Mouse (Mus musculus): ENCODE results near the gene Cacna2d3. TPM values are rescaled to one million over a fixed set of nuclear protein-coding genes. Genes with fewer than 3 reads are reported as not detected.

The Cacna2d3 gene
- total and polyA plus RNA-seq, 3 experiments, result not detected

DNA sequence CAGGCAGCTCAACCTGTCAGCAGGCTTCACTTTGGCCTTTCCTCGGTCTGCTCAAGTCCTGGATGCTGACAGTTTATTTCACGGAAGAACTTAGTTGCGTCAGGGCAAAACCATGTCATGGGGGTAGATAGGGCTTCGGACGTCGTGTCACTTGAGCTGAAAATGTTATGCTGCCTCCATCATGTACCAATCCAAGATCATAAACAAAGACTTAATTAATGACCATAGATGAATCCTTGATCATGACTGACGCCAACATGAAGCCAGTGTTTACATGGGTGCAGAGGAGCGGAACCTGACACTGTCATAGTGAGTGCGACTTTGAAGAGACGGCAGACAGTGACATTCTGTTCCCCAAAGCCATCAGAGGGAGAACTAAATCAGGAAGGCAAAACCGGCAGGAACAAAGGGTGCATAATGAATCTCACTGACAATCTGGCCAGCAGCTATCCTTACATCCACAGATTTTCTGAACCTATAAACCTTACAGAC is 542.2 kb downstream of the Cacna2d3 start:
- Histone ChIP-seq H3K9ac (ENCODE audit: insufficient read depth, low read depth) (no peak overlapping the region), H3K27ac (ENCODE audit: insufficient read depth, low read depth) (no peak overlapping the region), H3K79me2 (replicated peaks; ENCODE audit: control insufficient read depth, extremely low read depth, insufficient read depth, poor library complexity, severe bottlenecking) (no peaks in the 10 kb centered on the region), H3K4me1 (ENCODE audit: control insufficient read depth in 1 of 2, insufficient read depth in 2 of 2) (no peaks in the 10 kb centered on the region), H3K27me3 (replicated peaks) (no peaks in the 10 kb centered on the region), H3K4me3 (replicated peaks in 1 of 3; ENCODE audit: low read depth in 2 of 3, low read length in 2 of 3, poor library complexity in 1 of 3) (no peak overlapping the region), H3K9me3 (replicated peaks; ENCODE audit: low read length) (peaks cover 30% of the 10 kb centered on the region), H3K4me2 (ENCODE audit: insufficient read depth, low read depth, poor library complexity, severe bottlenecking) (no peak overlapping the region), H3K36me3 (replicated peaks in 1 of 2; ENCODE audit: control insufficient read depth in 1 of 2, insufficient read depth in 1 of 2, low read length in 1 of 2) (no peaks in the 10 kb centered on the region)
- in situ Hi-C loops (cut with MboI; ENCODE audit: low pct_ligation_motif_present, low pct_unique_long_range_greater_than_20kb, low sequenced_read_pairs), result no loop called here
- dilution Hi-C loops (cut with MboI; ENCODE audit: extremely low pct_ligation_motif_present, extremely low pct_unique_long_range_greater_than_20kb, low sequenced_read_pairs), result no loop called here
- no peak for DNase-seq (ENCODE audit: extremely low read depth)
- TF ChIP-seq MEF2A (IDR thresholded peaks at IDR 0.05; ENCODE audit: borderline replicate concordance, low read depth, low read length) (no peak), ZMIZ1 (IDR thresholded peaks at IDR 0.05; ENCODE audit: low read depth, low read length) (no peak), PAX5 (IDR thresholded peaks at IDR 0.05; ENCODE audit: low read length) (no peak), MAZ (IDR thresholded peaks at IDR 0.05; ENCODE audit: low read depth, low read length) (no peak), UBTF (IDR thresholded peaks at IDR 0.05; ENCODE audit: low read depth, low read length) (no peak), JUND (conservative IDR thresholded peaks at IDR 0.05; ENCODE audit: low read depth, low read length) (no peak), SIN3A (IDR thresholded peaks at IDR 0.05; ENCODE audit: low read length) (no peak), EP300 (IDR thresholded peaks at IDR 0.05; ENCODE audit: low read length) (no peak), IRF4 (IDR thresholded peaks at IDR 0.05; ENCODE audit: low read depth, low read length) (no peak), RCOR1 (conservative IDR thresholded peaks at IDR 0.05; ENCODE audit: low read depth, low read length) (no peak), ZNF384 (IDR thresholded peaks at IDR 0.05; ENCODE audit: low read depth, low read length) (no peak), ETS1 (conservative IDR thresholded peaks at IDR 0.05; ENCODE audit: low read depth, low read length) (no peak), HCFC1 (IDR thresholded peaks at IDR 0.05; ENCODE audit: low read depth, low read length) (no peak), TCF12 (IDR thresholded peaks at IDR 0.05; ENCODE audit: low read depth, low read length) (no peak)

DNA sequence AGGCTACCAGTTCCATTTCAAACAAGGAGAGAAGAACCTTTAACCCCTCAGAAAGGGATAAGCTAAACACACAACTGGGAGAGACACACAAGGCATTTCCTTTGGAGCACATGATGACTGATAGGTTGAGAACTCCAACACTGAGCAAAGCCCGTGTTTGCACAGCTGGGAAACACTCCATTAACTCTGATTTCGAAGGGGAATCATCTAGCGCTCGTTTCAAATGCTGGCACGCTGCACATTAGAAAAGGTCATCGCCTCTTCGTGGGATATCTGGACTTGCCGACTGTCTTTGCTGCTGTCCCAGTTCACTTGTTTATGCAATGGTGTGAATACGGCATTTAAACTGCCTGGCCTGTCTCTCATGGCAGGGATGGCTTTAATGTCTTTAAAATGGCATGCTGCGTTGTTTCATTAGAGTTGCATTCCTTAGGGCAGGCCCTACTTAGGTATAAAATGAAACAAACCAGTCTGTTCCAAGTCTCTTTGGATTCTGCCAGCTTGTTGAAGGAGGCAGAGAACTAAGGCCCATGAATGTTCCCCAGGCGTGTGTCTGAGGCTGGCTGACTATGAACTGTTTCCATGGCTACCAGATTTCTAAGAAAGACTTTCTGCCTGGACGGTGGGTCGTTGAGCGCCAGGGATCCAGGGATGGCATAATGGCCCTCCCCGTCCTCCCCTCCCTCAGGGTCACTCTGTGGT is 542.8 kb downstream of the Cacna2d3 start:
- no peak overlapping the region for H3K9ac ChIP-seq (ENCODE audit: insufficient read depth, low read depth)
- no peaks in the 10 kb centered on the region for H3K36me3 ChIP-seq (replicated peaks in 1 of 2; ENCODE audit: control insufficient read depth in 1 of 2, insufficient read depth in 1 of 2, low read length in 1 of 2)
- TF ChIP-seq EP300 (IDR thresholded peaks at IDR 0.05; ENCODE audit: low read length) (no peak), ZNF384 (IDR thresholded peaks at IDR 0.05; ENCODE audit: low read depth, low read length) (no peak), KAT2A (IDR thresholded peaks at IDR 0.05; ENCODE audit: insufficient replicate concordance, low read length) (no peak), MAZ (IDR thresholded peaks at IDR 0.05; ENCODE audit: low read depth, low read length) (no peak), NELFE (IDR thresholded peaks at IDR 0.05; ENCODE audit: low read depth, low read length) (no peak), ETS1 (conservative IDR thresholded peaks at IDR 0.05; ENCODE audit: low read depth, low read length) (no peak), PAX5 (IDR thresholded peaks at IDR 0.05; ENCODE audit: low read length) (no peak)
- no peaks in the 10 kb centered on the region for H3K4me1 ChIP-seq (ENCODE audit: control insufficient read depth in 1 of 2, insufficient read depth in 2 of 2)
- no peaks in the 10 kb centered on the region for H3K27me3 ChIP-seq (replicated peaks)
- H3K9me3 ChIP-seq (replicated peaks; ENCODE audit: low read length), result peaks cover 28% of the 10 kb centered on the region
- DNase-seq (ENCODE audit: extremely low read depth), result no peak
- no peak overlapping the region for H3K4me3 ChIP-seq (replicated peaks in 1 of 3; ENCODE audit: low read depth in 2 of 3, low read length in 2 of 3, poor library complexity in 1 of 3)
- no peak overlapping the region for H3K27ac ChIP-seq (ENCODE audit: insufficient read depth, low read depth)
- H3K79me2 ChIP-seq (replicated peaks; ENCODE audit: control insufficient read depth, extremely low read depth, insufficient read depth, poor library complexity, severe bottlenecking), result no peaks in the 10 kb centered on the region
- dilution Hi-C loops (cut with MboI; ENCODE audit: extremely low pct_ligation_motif_present, extremely low pct_unique_long_range_greater_than_20kb, low sequenced_read_pairs), result no loop called here
- H3K4me2 ChIP-seq (ENCODE audit: insufficient read depth, low read depth, poor library complexity, severe bottlenecking), result no peak overlapping the region
- in situ Hi-C loops (cut with MboI; ENCODE audit: low pct_ligation_motif_present, low pct_unique_long_range_greater_than_20kb, low sequenced_read_pairs), result no loop called here

Data from CH12.LX (cell line).